Mouse (Mus musculus) kidney, postnatal 0 days (tissue): ENCODE data around the gene Usp18. TPM values are rescaled to one million over a fixed set of nuclear protein-coding genes. Genes with fewer than 3 reads are reported as not detected.

Source experiments
- ATAC-seq: fragments of 200-750 bp; cut with Nextera tagmentation; replicated peaks from 2 replicates; pipeline ENCODE4 v1.8.0; 2017; ENCODE audit warnings: low read depth, moderate number of reproducible peaks, moderate TSS enrichment, moderate library complexity; ENCODE audit not compliant: low FRiP score
- DNase-seq: peaks from one replicate; pipeline ENCODE4 v3.0.0-alpha.2; 2016; ENCODE audit warnings: low spot score
- H3K27ac ChIP-seq: fragments of 300-500 bp; sonication (generic); 2 replicates; pipeline ENCODE4 v1.5.1; 2014; ENCODE audit warnings: mild to moderate bottlenecking
- H3K27me3 ChIP-seq: fragments of 300-500 bp; sonication (generic); 2 replicates; pipeline ENCODE4 v1.6.1; 2014; ENCODE audit warnings: low read length, mixed read lengths; ENCODE audit not compliant: insufficient read depth
- H3K36me3 ChIP-seq: fragments of 300-500 bp; sonication (generic); 2 replicates; pipeline ENCODE4 v1.6.1; 2014; ENCODE audit warnings: low read length, mixed read lengths; ENCODE audit not compliant: insufficient read depth
- H3K4me1 ChIP-seq: fragments of 300-500 bp; sonication (generic); replicated peaks from 2 replicates; pipeline ENCODE4 v1.6.1; 2014; ENCODE audit warnings: antibody characterized with exemption, low read length, mixed read lengths; ENCODE audit not compliant: insufficient read depth
- H3K4me2 ChIP-seq: fragments of 300-500 bp; sonication (generic); 2 replicates; pipeline ENCODE4 v1.6.1; 2014; ENCODE audit warnings: mild to moderate bottlenecking, low read length, moderate library complexity, mixed read lengths
- H3K4me3 ChIP-seq: fragments of 300-500 bp; sonication (generic); replicated peaks from 2 replicates; pipeline ENCODE4 v1.5.1; 2014; ENCODE audit warnings: low read depth, low read length
- H3K9ac ChIP-seq: fragments of 300-500 bp; sonication (generic); 2 replicates; pipeline ENCODE4 v1.6.1; 2014; ENCODE audit warnings: low read depth, low read length
- H3K9me3 ChIP-seq: fragments of 300-500 bp; sonication (generic); replicated peaks from 2 replicates; pipeline ENCODE4 v1.6.1; 2016; ENCODE audit warnings: low read length, inconsistent platforms, mixed read lengths
- CTCF ChIP-seq: IDR thresholded peaks from 2 replicates; pipeline ENCODE4 v1.5.1; 2016; ENCODE audit warnings: antibody characterized with exemption, low read depth, mild to moderate bottlenecking, moderate library complexity
- WGBS: fragments of 180-500 bp; shearing (Covaris S2); extraction: QIAGEN DNeasy Blood & Tissue Kit; methylation state at CpG from one replicate; pipeline ENCODE4 v1.1.7; 2014; 5-methylcytosine and 5-hydroxymethylcytosine counted together
- polyA plus RNA-seq: library from polyadenylated mRNA; unstranded; fragments of >200 nt; fragmentation: Nextera tagmentation; extraction: Ambion mirVana; gene quantifications from 2 replicates; pipeline ENCODE4 v1.2.1, GENCODE M21; 2015

The Usp18 gene
- polyA plus RNA-seq, 1 experiment from 2014 or later, result 12.0 TPM

DNA sequence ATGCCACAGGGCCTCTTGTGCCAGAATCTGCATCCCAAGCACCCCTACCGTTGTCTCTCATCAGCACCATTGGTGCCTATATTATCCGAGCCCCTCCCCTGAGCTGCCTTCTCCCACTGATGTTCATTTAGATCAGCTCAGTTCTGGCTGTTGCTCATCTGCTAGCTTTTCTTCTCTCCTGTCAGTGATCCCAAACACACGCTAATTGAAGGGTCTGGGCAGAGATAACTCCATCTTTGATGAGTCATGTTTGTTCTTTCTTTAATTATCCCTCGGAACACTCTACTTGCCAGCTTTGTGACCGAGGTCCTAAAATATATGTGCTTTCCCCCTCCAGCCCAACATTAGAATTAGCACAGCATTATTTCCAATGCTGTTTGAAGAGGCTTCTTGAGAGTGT lies 30.4 kb upstream of the Usp18 start:
- Histone ChIP-seq H3K27ac (no peak overlapping the region), H3K9me3 (no peaks in the 10 kb centered on the region), H3K36me3 (no peaks in the 10 kb centered on the region), H3K4me1 (0 out of 2 replicates have a peak, but pooled peaks cover 6% of the 10 kb centered on the region), H3K4me2 (no peak overlapping the region), H3K27me3 (no peaks in the 10 kb centered on the region), H3K9ac (no peak overlapping the region), H3K4me3 (no peak overlapping the region)
- DNase-seq (no peak), ATAC-seq (no peak)
- 62% methylated on average over 5 of the region's 5 CpGs for WGBS
- TF ChIP-seq CTCF, result no peak

DNA sequence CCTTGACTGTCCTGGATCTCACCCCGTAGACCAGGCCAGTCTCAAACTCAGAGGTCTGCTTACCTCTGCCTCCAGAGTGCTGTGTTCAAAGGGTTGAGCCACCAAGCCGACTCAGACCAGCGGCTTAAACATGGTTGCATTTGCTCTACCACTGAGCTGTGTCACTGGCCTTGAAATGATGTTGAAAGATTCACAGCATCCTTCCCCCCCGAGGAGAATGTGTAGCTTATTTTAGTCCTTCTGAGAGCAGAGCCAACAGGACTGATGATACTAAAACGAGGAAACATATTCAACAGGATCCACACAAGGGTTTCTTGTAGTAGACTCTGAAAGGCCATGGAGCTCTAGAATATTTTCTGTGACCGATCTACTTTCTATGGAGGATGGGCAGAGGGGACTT lies 29.8 kb upstream of the Usp18 start:
- Histone ChIP-seq H3K4me2 (no peak overlapping the region), H3K36me3 (no peaks in the 10 kb centered on the region), H3K9me3 (no peaks in the 10 kb centered on the region), H3K4me1 (0 out of 2 replicates have a peak, but pooled peaks cover 6% of the 10 kb centered on the region), H3K27ac (no peak overlapping the region), H3K4me3 (no peak overlapping the region), H3K27me3 (no peaks in the 10 kb centered on the region), H3K9ac (no peak overlapping the region)
- no peak for ATAC-seq
- DNase-seq, result no peak
- WGBS, result 85% methylated on average over 6 of the region's 6 CpGs
- TF ChIP-seq CTCF, result no peak

DNA sequence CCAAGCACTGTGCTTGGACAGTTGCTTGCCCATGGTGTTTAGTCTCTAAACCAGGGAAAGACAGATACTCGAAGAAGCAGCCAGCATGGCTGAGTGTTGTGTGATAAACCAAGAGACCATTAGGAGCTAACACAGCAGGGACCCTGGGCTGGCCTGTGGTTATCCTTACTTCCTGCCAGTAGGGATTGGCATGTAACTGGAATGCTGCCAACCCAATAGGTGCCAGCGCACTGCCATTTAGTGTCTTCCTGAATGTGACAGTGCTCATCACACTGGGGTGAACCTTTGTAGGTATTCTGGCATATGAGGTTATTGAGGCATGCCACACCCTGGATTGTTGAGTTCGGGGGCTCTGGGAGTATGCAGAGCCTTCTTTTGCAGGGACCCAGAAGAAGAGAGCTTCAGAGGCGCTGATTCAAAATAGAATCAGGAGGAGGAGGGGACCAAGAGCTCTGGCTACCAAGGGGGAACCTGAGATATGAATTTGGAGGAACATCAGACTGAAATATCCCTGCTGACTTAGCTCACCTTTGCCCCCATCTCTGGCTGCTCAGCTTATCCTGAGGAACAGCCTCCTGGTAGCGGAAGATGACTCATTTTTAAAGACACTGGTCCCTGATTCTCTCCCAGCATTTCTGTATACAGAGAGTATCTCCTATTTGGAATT lies 29.0 kb upstream of the Usp18 start:
- no peak overlapping the region for H3K4me3 ChIP-seq
- H3K27ac ChIP-seq, result no peak overlapping the region
- 79% methylated on average over 5 of the region's 5 CpGs for WGBS
- no peak overlapping the region for H3K4me2 ChIP-seq
- no peak overlapping the region for H3K9ac ChIP-seq
- 0 out of 2 replicates have a peak, but pooled peaks cover 3% of the 10 kb centered on the region for H3K4me1 ChIP-seq
- no peaks in the 10 kb centered on the region for H3K9me3 ChIP-seq
- DNase-seq (no peak), ATAC-seq (no peak)
- H3K27me3 ChIP-seq, result no peaks in the 10 kb centered on the region
- TF ChIP-seq CTCF, result no peak
- no peaks in the 10 kb centered on the region for H3K36me3 ChIP-seq

DNA sequence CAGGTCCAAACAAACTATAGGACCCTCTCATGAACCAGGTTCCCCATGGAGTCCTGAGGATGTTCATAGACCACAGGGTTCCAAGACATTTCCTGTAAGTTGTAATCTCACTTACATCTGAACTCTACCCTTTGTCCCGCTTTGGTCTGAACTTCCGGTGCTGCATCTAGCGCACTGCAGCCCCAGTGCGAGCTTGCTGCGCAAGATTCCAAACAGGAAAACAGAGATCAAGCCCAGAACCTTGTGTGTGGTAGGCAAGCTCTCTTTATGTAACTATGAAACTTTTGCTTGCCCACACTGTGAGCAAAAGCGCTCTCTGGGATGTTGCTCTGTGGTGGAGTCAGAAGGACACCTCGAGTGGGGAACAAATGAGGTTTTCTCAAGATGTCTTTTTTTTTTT lies 27.7 kb upstream of the Usp18 start:
- Histone ChIP-seq H3K36me3 (no peaks in the 10 kb centered on the region), H3K27ac (no peak overlapping the region), H3K4me3 (no peak overlapping the region), H3K4me1 (no peaks in the 10 kb centered on the region), H3K27me3 (no peaks in the 10 kb centered on the region), H3K9ac (no peak overlapping the region), H3K4me2 (no peak overlapping the region), H3K9me3 (no peaks in the 10 kb centered on the region)
- no peak for DNase-seq
- no peak for ATAC-seq
- 80% methylated on average over 7 of the region's 7 CpGs for WGBS
- TF ChIP-seq CTCF, result no peak

DNA sequence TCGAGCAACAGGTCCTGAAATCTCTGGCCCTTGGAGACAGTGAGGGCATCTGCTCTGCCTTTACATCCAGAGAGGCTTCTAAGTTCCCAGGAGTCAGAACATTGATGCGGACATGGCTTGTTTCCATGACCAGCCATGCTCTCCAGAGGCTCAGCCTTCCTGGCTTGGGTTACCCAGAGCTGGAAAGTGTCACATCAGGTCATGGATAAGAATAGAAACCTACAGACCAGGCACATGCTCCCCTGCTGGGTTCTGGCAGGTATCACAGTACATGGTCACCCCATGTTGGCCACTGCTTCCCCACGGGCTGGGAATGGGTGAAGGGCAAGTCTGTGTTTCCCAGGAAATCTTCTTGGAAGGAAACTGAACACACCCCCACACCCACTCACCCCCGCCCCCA lies 26.3 kb upstream of the Usp18 start:
- Histone ChIP-seq H3K4me1 (no peaks in the 10 kb centered on the region), H3K9ac (no peak overlapping the region), H3K4me3 (no peak overlapping the region), H3K4me2 (no peak overlapping the region), H3K27me3 (no peaks in the 10 kb centered on the region), H3K9me3 (no peaks in the 10 kb centered on the region), H3K27ac (no peak overlapping the region), H3K36me3 (no peaks in the 10 kb centered on the region)
- ATAC-seq (no peak), DNase-seq (no peak)
- WGBS, result 84% methylated on average over 4 of the region's 4 CpGs
- no peak for TF ChIP-seq CTCF

DNA sequence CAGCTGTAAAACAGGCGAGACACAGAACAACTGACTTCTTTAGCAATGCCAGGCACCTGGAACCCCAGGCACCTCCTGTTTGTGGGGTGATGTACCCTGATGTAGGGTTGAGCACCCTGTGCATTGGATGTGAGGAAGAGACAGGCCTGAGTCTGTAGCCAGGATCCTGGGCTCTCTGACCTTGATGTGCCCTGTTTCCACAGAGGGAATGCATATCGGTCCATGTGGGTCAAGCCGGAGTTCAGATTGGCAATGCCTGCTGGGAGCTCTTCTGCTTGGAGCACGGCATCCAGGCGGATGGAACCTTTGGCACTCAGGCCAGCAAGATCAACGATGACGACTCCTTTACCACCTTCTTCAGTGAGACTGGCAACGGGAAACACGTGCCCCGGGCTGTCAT lies 25.5 kb upstream of the Usp18 start:
- ATAC-seq, result no peak
- no peak overlapping the region for H3K4me2 ChIP-seq
- H3K9ac ChIP-seq, result no peak overlapping the region
- H3K4me1 ChIP-seq, result no peaks in the 10 kb centered on the region
- TF ChIP-seq CTCF, result no peak
- H3K36me3 ChIP-seq, result no peaks in the 10 kb centered on the region
- no peak overlapping the region for H3K27ac ChIP-seq
- WGBS, result 84% methylated on average over 10 of the region's 10 CpGs
- H3K4me3 ChIP-seq, result no peak overlapping the region
- no peaks in the 10 kb centered on the region for H3K9me3 ChIP-seq
- DNase-seq, result no peak
- no peaks in the 10 kb centered on the region for H3K27me3 ChIP-seq
